Mouse (Mus musculus) granulocyte monocyte progenitor cell, adult 5-6 weeks (primary cell): ENCODE measurements around the gene Hnrnpa1. TPM values are rescaled to one million over a fixed set of nuclear protein-coding genes. Genes with fewer than 3 reads are reported as not detected.
A peak's percentile ranks its signal among the peaks of the same experiment; 100 is the strongest.
"Not testable (repeated sequence)": the region's sequence is repeated elsewhere in the genome, so short reads cannot be mapped to it uniquely, and the experiment has no call there.

ENCODE experiments used
- ATAC-seq: replicated peaks from 2 replicates; pipeline ENCODE4 v1.8.0; 2016; ENCODE audit warnings: mild to moderate bottlenecking, moderate TSS enrichment, inconsistent platforms; ENCODE audit not compliant: poor library complexity, severe bottlenecking
- total RNA-seq, 2 experiments: library from RNA; stranded (forward) in 1 of 2; stranded (reverse) in 1 of 2; fragments of 200-712, 200-1000 nt in 1 of 2; fragments of >200 nt in 1 of 2; fragmentation: Nextera tagmentation in 1 of 2; gene quantifications; 2 replicates each; pipeline ENCODE4 v1.2.3; 2014 to 2017

Hnrnpa1 gene
- total RNA-seq, 2 experiments from 2014 or later: 693 to 956 TPM

DNA sequence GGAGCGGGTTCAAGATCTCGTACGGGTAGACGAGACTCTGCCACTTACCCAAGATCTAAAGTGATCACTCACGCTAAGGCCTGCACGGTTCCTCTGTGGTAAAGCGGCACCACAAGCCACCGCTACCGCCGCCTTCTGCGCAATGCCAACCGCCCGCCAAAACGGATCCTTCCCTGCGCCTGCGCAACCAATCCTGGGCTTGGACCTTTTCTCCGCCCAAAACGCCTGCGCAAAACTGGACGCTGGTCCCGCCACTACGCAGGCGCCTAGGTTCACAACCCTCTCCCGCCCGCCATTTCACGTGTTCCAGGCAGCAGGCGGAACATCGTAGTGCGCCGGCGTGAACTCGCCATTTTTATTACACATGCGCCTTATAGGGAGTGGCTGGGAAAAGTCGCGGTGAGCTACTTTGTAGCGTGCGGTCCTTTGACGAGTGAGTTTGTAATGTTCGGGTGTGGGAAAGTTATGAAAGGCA, 510 bp upstream of the Hnrnpa1 start, which contains the start of gene Cbx5:
Gene Cbx5, minus strand, starts transcription at position 132 of the 475 bp plus-strand sequence.
- ATAC-seq: peak; percentile 62

DNA sequence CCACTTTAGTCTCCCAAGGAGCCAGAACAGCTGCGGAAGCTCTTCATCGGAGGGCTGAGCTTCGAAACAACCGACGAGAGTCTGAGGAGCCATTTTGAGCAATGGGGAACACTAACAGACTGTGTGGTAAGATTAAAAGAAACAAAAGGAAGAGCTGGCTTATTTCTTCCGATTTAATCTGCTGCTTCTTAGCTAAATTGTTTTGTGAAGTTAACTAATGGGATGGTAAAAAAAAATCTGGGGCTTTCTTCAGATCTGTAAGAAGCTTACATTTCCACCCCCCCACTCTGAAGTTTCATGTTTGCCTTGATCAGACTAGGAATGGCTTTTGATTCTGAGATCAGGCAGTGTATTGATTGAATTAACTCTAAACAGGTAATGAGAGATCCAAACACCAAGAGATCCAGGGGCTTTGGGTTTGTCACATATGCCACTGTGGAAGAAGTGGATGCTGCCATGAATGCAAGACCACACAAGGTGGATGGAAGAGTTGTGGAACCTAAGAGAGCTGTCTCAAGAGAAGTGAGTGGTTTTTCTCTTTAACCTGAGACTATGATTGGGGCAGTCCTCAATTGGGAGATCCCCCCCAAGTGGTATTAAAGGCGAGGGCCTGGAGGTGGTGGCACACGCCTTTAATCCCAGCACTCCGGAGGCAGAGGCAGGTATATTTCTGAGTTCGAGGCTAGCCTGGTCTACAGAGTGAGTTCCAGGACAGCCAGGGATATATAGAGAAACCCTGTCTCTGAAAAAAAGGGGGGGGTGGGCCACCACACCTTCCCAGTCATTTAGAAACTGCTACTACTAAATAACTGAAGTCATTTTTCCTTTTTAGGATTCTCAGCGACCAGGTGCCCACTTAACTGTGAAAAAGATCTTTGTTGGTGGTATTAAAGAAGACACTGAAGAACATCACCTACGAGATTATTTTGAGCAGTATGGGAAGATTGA, 1.1 kb downstream of the Hnrnpa1 start:
- not testable (repeated sequence) for ATAC-seq

DNA sequence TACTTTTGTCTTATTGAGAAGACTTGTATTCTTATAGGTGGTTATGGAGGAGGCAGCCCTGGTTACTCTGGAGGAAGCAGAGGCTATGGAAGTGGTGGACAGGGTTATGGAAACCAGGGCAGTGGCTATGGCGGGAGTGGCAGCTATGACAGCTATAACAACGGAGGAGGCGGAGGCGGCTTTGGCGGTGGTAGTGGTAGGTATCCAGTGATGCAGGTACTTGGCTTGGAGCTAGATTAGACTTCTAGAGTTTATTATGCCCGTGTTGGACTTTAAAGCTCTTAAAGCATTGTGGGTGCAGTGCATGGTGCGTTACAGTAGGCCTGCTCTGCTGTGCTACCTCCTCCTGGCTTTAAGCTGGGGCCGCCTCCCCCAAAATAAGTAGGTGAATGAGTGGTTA, 2.7 kb downstream of the Hnrnpa1 start:
- ATAC-seq: no peak

DNA sequence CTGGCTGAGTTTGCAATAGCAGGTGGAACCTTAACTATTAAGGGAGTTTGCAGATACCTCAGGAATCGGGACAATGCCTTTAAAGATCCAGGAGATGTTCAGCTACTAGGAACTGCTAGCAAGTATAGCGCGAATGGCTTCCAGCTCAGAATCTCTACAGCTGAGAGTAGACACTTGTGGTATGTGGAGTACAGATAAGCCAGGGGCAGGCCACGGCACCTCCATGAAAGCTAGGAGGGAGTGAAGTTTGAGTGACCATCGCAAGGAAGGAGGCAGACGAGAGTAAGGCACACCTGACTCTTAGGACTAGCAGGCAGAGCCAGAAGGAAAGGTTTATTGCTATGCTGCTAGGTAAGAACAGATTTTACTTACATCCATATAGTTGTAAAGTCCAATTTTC, 5.4 kb downstream of the Hnrnpa1 start:
- no peak for ATAC-seq

DNA sequence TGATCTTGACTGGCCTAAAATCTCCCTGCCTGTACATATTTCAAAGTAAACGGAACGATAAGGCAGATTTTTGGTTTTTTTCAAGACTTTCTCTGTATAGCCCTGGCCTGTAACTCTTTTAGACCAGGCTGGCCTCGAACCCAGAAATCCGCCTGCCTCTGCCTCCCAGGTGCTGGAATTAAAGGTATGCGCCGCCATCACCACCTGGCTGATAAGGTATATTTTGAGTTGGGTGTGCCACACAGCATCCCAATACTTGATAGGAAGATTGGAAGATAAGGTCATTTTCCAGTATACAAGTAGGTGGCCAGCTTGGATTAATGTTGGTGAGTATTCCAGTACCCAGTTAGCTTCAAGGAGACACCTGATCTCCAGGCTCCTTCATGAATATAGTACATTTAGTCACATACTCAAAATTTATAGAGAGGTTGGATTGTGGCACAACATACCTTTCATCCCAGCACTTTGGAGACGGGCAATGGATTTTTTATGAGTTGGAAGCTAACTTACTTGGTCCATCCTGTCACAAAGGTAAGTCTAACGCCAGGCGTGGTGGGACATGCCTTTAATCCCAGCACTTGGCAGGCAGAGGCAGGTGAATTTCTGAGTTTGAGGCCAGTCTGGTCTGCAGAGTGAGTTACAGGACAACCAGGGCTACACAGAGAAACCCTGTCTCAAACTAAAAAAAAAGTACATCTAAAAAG, 7.0 kb downstream of the Hnrnpa1 start:
- no peak for ATAC-seq

DNA sequence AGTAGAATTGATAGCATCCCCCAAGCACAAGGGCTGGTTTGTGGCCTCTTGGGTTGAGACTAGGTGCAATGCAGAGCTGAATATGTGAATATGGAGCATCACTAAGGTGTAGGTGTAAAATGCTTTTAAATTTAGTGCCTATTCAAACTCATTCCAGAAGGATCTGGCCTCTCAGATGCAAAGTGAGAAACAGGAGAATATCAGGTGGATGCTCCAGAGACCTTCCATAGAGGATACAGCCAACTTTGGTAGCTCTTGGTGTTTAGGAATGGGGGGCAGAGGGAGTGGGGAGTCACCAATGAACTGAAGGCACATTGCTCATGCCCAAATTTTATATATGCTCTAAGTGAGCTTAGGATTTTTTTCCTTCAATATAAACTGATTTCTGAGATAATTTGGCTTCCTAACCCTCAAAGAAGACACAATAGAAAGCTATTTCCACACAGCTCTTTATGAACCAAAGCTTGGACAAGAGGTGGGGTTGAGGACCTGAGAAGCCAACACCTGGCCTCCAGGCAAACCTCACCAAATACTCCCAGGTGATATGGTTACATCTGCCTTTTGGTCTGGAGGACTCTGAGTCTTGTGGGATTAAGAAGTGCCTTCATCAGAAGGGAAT, 7.7 kb downstream of the Hnrnpa1 start:
- ATAC-seq: no peak

DNA sequence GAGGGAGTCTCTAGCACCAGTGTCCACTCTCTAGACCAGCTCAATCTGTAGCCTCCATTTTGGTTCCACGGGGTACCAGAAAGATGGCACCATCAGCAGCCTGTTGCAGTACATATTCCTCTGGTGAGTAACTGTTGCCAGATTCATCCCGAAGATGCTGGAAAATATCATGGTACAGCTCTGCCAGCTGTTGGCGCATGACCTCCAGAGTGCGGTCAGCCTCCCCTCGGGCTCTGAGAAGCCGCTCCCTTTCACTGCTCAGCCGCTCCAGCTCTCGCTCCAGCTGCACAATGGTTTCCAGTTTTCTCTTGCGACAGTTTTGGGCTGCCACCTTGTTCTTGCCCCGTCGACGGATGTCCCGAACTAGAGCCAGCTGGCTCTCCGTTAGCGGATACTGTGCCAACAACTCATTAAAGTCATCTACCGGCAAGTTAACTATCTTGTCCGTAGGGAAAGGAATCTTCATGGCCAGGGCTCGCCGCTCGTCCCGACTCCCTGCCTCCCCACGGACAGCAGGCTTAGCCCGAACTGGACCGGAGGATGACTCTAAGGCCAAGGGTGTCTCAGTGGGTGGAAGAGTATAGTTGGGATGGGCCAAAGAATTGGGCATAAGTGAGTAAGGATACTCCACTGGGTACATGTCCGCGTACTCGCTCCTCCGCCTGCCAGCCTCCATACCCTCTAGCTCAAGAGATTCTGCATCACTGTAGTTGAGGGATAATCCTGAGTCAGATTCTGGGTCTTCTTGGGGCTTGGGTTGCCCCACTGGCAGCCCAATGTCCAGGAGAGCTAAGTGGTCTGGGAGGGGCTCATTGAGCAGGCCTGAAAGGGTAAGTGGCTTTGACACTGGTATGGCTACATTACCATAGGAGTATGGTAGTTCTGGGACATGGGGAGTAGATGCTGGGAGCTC, 8.4 kb downstream of the Hnrnpa1 start:
- ATAC-seq: no peak

DNA sequence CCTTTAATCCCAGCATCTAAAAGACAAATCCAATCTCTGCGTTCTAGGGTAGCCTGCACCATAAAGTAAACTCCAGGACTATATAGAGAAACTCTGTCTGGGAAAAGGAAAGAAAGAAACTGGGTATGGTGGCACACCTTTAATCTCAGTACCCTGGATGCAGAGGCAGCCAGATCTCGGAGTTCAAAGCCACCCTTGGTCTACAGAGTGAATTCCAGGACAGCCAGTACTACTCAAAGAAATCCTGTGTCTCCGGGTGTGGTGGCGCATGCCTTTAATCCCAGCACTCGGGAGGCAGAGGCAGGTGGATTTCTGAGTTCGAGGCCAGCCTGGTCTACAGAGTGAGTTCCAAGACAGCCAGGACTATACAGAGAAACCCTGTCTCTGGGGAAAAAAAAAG, 9.3 kb downstream of the Hnrnpa1 start:
- not testable (repeated sequence) for ATAC-seq

DNA sequence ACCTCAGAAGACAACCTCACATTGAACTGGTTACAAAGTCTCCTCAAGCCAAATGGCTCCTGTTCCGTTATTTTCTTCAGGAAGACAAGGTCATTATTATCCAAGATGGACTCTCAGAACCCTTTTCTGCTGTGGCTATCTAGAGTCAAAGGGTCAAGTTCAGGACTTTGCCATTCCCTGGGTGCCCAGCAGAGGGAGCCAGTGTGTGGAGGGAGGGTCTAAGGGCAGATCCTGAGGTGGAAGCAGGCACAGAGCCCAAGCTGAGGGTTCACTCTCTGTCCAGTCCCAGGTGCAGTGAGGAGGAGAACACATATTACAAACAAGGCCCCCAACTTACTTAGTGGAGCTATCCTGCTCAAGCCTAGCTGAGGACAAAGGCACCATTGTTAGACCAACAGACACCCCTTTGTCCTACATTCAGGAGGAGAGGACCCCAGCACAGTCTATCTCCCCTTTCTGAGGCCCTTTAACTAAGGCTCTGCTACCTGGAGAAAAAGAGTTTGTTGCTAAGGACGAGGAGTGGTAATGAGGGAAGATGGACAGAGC, 10.0 kb downstream of the Hnrnpa1 start:
- peak; percentile 54 for ATAC-seq

DNA sequence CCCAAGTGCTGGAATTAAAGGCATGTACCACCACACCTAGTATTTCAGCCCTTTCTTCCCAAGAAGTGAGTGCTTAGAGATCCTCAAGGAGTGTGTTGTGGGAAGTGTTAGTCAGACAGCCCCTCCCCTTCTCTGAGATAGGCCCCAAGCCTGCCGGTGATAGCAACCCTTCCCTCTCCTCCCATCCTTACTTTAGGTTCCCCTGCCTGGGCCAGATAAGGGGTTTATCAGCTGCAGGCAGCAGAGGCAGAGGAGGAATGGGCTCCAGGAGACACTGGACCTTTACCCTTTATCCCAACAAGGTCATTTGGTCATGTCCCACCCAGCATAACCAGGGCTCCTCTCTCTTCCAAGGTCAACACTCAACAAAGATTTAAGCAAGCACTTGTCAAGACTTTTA, 11.4 kb downstream of the Hnrnpa1 start:
- no peak for ATAC-seq

DNA sequence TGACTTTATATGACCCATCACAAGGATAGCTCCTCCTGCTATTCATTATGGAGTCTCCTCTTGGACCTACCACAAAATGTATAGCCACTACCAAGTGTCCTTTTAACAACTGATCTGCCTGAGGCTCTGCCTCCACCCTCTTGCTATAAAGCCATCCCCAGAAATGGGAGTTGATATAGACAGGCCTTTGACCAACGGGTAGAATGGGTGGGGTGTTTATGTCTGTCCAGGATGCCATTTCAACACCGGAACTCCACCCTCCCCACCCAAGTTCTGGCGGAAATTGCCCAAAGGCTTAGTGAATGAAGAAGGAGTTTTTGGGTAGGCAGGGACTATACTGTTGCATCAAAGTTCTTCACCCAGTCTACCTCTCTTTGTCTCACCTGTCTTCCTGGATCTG, 12.4 kb downstream of the Hnrnpa1 start:
- peak; percentile 60 for ATAC-seq

DNA sequence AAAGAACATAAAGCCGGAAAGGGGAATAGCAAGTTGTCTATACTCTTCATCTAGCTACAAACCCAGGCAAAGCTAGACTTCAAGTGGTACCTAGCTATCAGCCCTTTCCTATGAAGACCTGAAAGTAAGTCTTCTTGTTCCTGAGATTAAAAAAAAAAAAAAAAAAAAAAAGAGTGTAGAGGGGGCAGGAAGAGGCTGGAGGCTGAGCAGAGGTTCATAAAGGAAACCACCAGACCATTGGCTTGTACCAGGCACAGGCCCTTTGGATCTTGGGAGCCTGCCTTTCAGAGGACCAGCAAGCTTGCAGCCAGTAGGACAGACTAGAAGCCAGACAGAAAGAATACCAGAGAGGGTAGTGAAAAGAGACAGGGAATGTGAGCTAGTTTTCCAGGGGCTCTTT, 13.1 kb downstream of the Hnrnpa1 start:
- no peak for ATAC-seq

DNA sequence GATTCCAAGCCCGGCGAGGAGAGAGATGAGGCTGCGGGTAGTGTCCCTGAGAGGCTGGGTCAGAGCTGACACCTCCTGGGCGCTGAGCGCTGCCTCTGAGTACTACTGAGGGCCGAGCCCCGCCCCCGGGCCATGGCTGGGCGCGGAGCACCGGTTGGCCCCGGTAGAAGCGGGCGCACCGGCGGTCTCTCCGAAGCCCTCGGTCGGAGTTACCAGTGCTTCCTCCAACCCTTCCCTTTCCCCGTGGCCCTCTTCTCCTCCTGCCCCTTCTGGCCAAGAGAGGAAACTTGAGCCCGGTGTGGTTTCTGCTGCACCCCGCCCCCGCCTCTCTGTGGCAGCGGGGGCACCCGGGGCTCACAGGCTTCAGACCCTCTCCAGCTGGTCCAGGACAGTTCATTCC, 14.9 kb downstream of the Hnrnpa1 start:
- ATAC-seq: peak; percentile 33

DNA sequence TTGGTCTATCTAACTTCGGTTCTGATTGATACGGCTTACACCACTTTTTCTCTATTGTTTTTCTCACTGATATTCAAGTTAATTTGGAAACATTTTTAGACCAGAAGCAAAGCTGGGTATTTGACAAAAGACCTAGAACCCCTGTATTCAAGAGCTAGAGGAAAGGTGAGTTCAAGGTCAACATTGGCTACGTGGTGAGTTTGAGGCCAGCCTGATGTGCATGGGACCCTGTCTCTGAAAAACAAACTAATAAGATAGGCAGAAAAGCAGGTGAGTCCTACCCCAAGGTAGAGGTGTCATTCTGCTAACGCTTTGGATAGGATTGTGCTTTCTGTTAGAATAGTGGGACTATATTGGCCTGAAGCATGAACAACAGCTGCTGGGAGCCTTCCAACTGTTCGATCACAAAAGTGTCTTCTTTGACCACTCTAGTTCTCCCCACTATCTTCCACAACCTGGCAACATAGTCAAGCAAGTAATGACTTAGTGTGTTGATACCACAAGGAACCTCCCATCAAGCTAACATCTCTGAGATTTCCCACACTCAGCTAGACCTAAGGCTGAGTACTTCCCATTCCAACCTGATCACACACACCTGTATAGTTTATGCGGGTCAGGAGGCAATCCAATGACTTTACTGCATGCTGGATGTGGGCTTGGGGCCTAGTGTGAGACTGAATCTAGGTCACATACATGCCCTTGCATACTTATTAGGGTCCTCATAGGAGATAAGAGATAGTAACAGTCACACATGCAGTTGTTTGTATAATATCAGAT, 16.2 kb downstream of the Hnrnpa1 start:
- ATAC-seq: no peak

DNA sequence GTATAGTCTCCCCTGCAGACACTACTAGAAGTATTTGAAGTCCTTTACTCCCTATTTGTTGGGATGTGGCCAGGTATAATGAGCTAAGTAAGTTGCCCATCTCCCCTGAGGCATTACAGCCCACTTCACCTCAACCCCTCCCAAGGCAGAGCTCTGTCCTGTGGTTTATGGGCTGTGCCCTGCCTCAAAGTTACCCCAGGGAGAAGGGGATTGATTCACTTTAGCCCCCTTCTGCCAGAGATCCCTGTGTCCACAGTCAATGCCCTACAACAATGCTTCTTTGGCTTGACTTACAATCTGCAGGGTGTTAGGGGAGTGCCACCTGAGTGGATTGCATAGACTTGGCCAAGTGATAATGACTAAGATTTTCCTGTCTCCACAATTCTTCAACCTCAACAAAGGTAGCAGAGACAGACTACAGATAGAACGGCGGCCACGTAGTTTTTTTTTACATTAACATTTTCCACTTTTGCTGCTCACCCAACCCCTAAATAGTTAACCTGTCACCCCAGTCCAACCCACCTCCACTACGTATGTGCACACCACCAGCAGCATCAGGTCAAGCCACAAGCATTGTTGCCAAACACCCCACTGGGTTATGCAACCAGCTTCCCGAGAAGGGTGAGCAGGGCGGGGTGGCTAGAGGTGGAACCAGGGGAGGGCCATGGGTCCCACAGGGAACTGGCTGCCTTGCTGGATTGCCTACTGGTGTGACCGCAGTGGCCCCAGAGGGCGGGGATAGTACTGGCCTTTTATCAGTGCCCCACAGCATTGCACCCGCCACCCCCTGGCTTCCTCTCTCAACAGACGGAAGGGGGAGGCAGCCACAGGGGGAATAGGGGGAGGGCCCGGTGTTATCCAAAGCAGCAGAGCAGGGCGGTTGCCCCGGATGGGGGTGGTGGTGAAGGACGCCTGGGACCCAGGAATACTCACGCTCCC, 17.8 kb downstream of the Hnrnpa1 start, which contains the start of gene Nfe2:
Gene Nfe2, minus strand, starts transcription at position 614 of the 939 bp plus-strand sequence.
- ATAC-seq: peak; percentile 83

DNA sequence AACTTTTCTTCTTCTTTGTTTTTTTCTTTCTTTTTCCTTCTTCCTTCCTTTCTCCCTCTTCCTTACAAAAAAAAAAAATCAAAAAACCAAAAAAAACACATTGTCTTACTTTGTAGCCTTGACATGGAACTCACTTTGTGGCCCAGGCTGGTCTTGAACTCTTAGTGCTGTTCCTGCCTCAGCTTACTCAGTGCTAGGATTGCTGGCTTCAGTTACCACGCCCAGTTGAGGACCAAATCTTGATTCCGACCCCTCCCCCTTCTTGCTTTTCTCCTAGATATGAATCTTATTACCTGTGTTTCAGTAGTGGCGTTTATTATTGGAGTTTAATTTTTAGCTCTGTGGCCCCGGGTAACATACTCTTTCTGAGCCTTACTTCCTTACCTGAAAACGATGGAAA, 18.9 kb downstream of the Hnrnpa1 start:
- ATAC-seq: no peak

DNA sequence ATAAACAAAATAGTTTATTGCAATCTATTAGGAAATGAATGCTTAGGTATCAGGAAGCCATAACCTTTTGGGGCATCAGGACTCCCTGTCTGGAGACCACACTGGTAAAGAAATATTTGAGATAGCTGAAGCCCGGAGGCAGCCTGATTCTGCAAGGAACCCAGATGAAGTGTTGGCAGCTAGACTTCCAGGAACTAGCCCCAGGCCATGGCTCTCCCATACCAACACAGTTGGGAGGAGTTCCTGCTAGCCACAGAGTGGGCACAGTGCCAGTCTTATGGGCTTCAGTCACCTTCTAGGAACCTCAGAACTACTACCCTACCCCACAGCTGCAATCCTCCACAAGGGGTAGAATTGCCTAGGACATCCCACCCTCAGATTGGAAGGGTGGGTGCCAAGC, 19.8 kb downstream of the Hnrnpa1 start:
- ATAC-seq: peak; percentile 28

DNA sequence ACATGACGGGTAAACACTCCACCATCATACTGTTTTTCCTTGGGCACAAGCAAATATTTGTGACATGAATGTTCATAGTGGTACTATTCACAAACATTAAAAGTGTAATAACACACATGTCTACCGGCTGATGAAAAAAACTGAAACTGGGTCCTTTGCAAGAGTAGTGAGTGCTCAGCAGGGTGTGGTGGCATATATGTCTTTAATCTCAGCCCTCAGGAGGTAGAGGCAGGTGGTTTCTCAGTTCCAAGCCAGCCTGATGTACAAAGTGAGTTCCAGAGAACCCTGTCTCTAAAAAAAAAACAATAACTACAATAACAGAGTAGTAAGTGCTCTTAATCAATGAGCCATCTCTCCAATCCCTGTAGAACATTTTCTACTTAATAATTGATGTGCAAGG, 24.6 kb downstream of the Hnrnpa1 start:
- no peak for ATAC-seq
